Mouse (Mus musculus): ENCODE data around the gene Ccdc148.

- TF ChIP-seq CTCF (IDR thresholded peaks at IDR 0.05; ENCODE audit: control insufficient read depth, insufficient read depth, insufficient read length) (no peak), USF1 (IDR thresholded peaks at IDR 0.05; ENCODE audit: low read depth) (no peak), MAX (IDR thresholded peaks at IDR 0.05) (no peak)
These were observed 29.7 kb upstream of the Ccdc148 start for GRCm38 (mm10) chr2:59190186-59190585.
